Mouse (Mus musculus): ENCODE data around the gene Hes6.

The Hes6 gene

GRCm38 (mm10) chr1:91404976-91405375, 8.9 kb downstream of the Hes6 start:
- no peak for DNase-seq (ENCODE audit: low spot score)

GRCm38 (mm10) chr1:91398260-91399062, 15.4 kb downstream of the Hes6 start, which contains the start of gene Ilkap:
TSS of gene Ilkap (minus strand) at chr1:91398815.
- peak; percentile 83 for DNase-seq (ENCODE audit: low spot score)

- no peak for DNase-seq (ENCODE audit: low spot score)
These were observed 15.9 kb downstream of the Hes6 start for GRCm38 (mm10) chr1:91397927-91398259.

GRCm38 (mm10) chr1:91390369-91390768, 23.5 kb downstream of the Hes6 start:
- no peak for DNase-seq (ENCODE audit: low spot score)

GRCm38 (mm10) chr1:91381091-91381471, 32.8 kb downstream of the Hes6 start:
- DNase-seq (ENCODE audit: low spot score), result no peak

- peak; percentile 61 for DNase-seq (ENCODE audit: low spot score)
These were observed 33.3 kb downstream of the Hes6 start for GRCm38 (mm10) chr1:91380453-91381090.

- DNase-seq (ENCODE audit: low spot score), result no peak
These were observed 40.4 kb downstream of the Hes6 start for GRCm38 (mm10) chr1:91373414-91373835.

GRCm38 (mm10) chr1:91370055-91370454, 43.8 kb downstream of the Hes6 start:
- peak; percentile 34 for DNase-seq (ENCODE audit: low spot score)

- DNase-seq (ENCODE audit: low spot score), result no peak
These were observed 44.4 kb downstream of the Hes6 start for GRCm38 (mm10) chr1:91369408-91369807.

- no peak for DNase-seq (ENCODE audit: low spot score)
These were observed 46.5 kb downstream of the Hes6 start for GRCm38 (mm10) chr1:91367295-91367694.

- peak; percentile 72 for DNase-seq (ENCODE audit: low spot score)
These were observed 47.4 kb downstream of the Hes6 start, which contains the start of gene Erfe for GRCm38 (mm10) chr1:91366215-91367108. TSS of gene Erfe (plus strand) at chr1:91366430.

- no peak for DNase-seq (ENCODE audit: low spot score)
These were observed 48.0 kb downstream of the Hes6 start for GRCm38 (mm10) chr1:91365816-91366214.

GRCm38 (mm10) chr1:91364822-91365644, 48.8 kb downstream of the Hes6 start:
- DNase-seq (ENCODE audit: low spot score), result no peak

- no peak for DNase-seq (ENCODE audit: low spot score)
These were observed 51.7 kb downstream of the Hes6 start for GRCm38 (mm10) chr1:91362113-91362512.

All from ovary, postnatal 36 days (tissue).